Mouse (Mus musculus) kidney, postnatal 36 days (tissue): ENCODE measurements at regions not wholly inside any gene's neighbourhood (a gene's known extent, or its start where the extent isn't known, plus 50 kb on each side); places are given as distances from the start of the nearest gene placed in this dataset.

Source experiments
- DNase-seq, 2 experiments: peaks; one replicate each; pipeline ENCODE4 v3.0.0; 2021 to 2022; ENCODE audit warnings: mixed read lengths in 2 of 2

- no peak for DNase-seq
These were observed 135.2 kb upstream of the Parp11 start for GRCm38 (mm10) chr6:127311192-127312054.

GRCm38 (mm10) chr6:127317309-127317708 lies 129.3 kb upstream of the Parp11 start:
- no peak for DNase-seq

GRCm38 (mm10) chr6:127318746-127319582 lies 127.7 kb upstream of the Parp11 start:
- DNase-seq = no peak

GRCm38 (mm10) chr6:127320600-127320999 lies 126.0 kb upstream of the Parp11 start:
- no peak for DNase-seq

- DNase-seq = no peak
These were observed 125.6 kb upstream of the Parp11 start for GRCm38 (mm10) chr6:127321031-127321430.

- DNase-seq = no peak
These were observed 124.2 kb upstream of the Parp11 start for GRCm38 (mm10) chr6:127322398-127322797.

GRCm38 (mm10) chr6:127324984-127325383 lies 121.7 kb upstream of the Parp11 start:
- peak; percentile 50 to 76 for DNase-seq

- no peak for DNase-seq
These were observed 120.9 kb upstream of the Parp11 start for GRCm38 (mm10) chr6:127325596-127326332.

- no peak for DNase-seq
These were observed 120.3 kb upstream of the Parp11 start for GRCm38 (mm10) chr6:127326333-127326729.

- DNase-seq = no peak
These were observed 117.2 kb upstream of the Parp11 start for GRCm38 (mm10) chr6:127329191-127330014.

- DNase-seq = peak; percentile 77 to 83
These were observed 116.5 kb upstream of the Parp11 start for GRCm38 (mm10) chr6:127330015-127330705.

- DNase-seq = no peak
These were observed 115.5 kb upstream of the Parp11 start for GRCm38 (mm10) chr6:127331091-127331490.

GRCm38 (mm10) chr6:127334256-127334655 lies 112.4 kb upstream of the Parp11 start:
- no peak for DNase-seq

GRCm38 (mm10) chr6:127335462-127335886 lies 111.2 kb upstream of the Parp11 start:
- no peak for DNase-seq

- no peak for DNase-seq
These were observed 110.5 kb upstream of the Parp11 start for GRCm38 (mm10) chr6:127335996-127336660.

GRCm38 (mm10) chr6:127336681-127337397 lies 109.8 kb upstream of the Parp11 start:
- DNase-seq = no peak

- DNase-seq = no peak
These were observed 109.2 kb upstream of the Parp11 start for GRCm38 (mm10) chr6:127337398-127337871.

- peak; percentile 12 for DNase-seq
These were observed 108.2 kb upstream of the Parp11 start for GRCm38 (mm10) chr6:127338412-127338811.

GRCm38 (mm10) chr6:127341604-127342003 lies 105.0 kb upstream of the Parp11 start:
- DNase-seq = no peak
